Mouse (Mus musculus) forebrain, embryonic 11.5 days (tissue): Measurements from ENCODE around the gene Samd14. TPM values are rescaled to one million over a fixed set of nuclear protein-coding genes. Genes with fewer than 3 reads are reported as not detected.

Experiments used
- ATAC-seq: fragments of 200-750 bp; cut with Nextera tagmentation; replicated peaks from 2 replicates; pipeline ENCODE4 v1.8.0; 2017; ENCODE audit warnings: moderate TSS enrichment; ENCODE audit not compliant: low FRiP score
- DNase-seq: peaks from one replicate; pipeline ENCODE4 v3.0.0-alpha.2; 2017; ENCODE audit warnings: low spot score
- H3K27ac ChIP-seq: fragments of 300-500 bp; sonication (generic); 2 replicates; pipeline ENCODE4 v1.5.1; 2014; ENCODE audit warnings: low read depth, low read length
- H3K27me3 ChIP-seq: fragments of 300-500 bp; sonication (generic); 2 replicates; pipeline ENCODE4 v1.6.1; 2014; ENCODE audit warnings: mild to moderate bottlenecking, low read length, mixed read lengths; ENCODE audit not compliant: control insufficient read depth, insufficient read depth
- H3K36me3 ChIP-seq: fragments of 300-500 bp; sonication (generic); 2 replicates; pipeline ENCODE4 v1.6.1; 2014; ENCODE audit warnings: mild to moderate bottlenecking, low read length, moderate library complexity, mixed read lengths; ENCODE audit not compliant: control insufficient read depth, insufficient read depth
- H3K4me1 ChIP-seq: fragments of 300-500 bp; sonication (generic); replicated peaks from 2 replicates; pipeline ENCODE4 v1.6.1; 2014; ENCODE audit warnings: low read length, mixed read lengths; ENCODE audit not compliant: control insufficient read depth, insufficient read depth
- H3K4me2 ChIP-seq: fragments of 300-500 bp; sonication (generic); 2 replicates; pipeline ENCODE4 v1.6.1; 2014; ENCODE audit warnings: low read depth, mild to moderate bottlenecking, low read length, moderate library complexity, mixed read lengths; ENCODE audit not compliant: severe bottlenecking
- H3K4me3 ChIP-seq: fragments of 300-500 bp; sonication (generic); 2 replicates; pipeline ENCODE4 v1.5.1; 2014; ENCODE audit warnings: low read depth, low read length
- H3K9ac ChIP-seq: fragments of 300-500 bp; sonication (generic); 2 replicates; pipeline ENCODE4 v1.6.1; 2014; ENCODE audit warnings: low read length
- H3K9me3 ChIP-seq: fragments of 300-500 bp; sonication (generic); 2 replicates; pipeline ENCODE4 v1.6.1; 2016; ENCODE audit warnings: low read length, mixed read lengths; ENCODE audit not compliant: control insufficient read depth
- WGBS: fragments of 180-500 bp; shearing (Covaris S2); extraction: QIAGEN DNeasy Blood & Tissue Kit; methylation state at CpG from one replicate; pipeline ENCODE4 v1.1.7; 2014; 5-methylcytosine and 5-hydroxymethylcytosine counted together
- polyA plus RNA-seq: library from polyadenylated mRNA; unstranded; fragments of >200 nt; fragmentation: Nextera tagmentation; extraction: Ambion mirVana; gene quantifications from 2 replicates; pipeline ENCODE4 v1.2.1, GENCODE M21; 2014

The Samd14 gene
- polyA plus RNA-seq, 1 experiment from 2014 or later, result 56.8 TPM

DNA sequence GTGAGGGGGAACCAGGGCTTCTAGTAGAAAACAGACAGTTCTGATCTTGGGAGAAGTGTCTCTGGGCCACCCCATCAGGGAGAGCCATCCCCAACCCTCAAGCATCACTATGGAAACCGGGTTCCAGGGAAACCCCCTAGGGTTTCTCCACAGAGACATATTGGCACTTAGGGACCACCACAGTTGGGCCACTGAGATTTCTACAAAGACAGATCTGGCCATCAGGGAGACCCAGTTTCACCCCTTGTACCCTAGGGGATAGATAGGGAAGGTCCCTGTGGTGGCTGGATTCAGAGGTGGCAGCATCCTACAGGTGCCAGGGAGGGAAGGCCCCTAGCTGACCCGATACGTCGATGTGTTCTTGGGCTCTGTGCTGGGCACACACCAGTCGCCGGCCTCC, 17.2 kb downstream of the Samd14 start:
- H3K9ac ChIP-seq, result no peak overlapping the region
- no peak for ATAC-seq
- no peak overlapping the region for H3K4me3 ChIP-seq
- H3K9me3 ChIP-seq, result no peaks in the 10 kb centered on the region
- 91% methylated on average over 6 of the region's 6 CpGs for WGBS
- no peak overlapping the region for H3K27ac ChIP-seq
- H3K4me2 ChIP-seq, result no peak overlapping the region
- no peaks in the 10 kb centered on the region for H3K27me3 ChIP-seq
- H3K36me3 ChIP-seq, result peaks cover 14% of the 10 kb centered on the region
- H3K4me1 ChIP-seq, result no peaks in the 10 kb centered on the region
- DNase-seq, result no peak

DNA sequence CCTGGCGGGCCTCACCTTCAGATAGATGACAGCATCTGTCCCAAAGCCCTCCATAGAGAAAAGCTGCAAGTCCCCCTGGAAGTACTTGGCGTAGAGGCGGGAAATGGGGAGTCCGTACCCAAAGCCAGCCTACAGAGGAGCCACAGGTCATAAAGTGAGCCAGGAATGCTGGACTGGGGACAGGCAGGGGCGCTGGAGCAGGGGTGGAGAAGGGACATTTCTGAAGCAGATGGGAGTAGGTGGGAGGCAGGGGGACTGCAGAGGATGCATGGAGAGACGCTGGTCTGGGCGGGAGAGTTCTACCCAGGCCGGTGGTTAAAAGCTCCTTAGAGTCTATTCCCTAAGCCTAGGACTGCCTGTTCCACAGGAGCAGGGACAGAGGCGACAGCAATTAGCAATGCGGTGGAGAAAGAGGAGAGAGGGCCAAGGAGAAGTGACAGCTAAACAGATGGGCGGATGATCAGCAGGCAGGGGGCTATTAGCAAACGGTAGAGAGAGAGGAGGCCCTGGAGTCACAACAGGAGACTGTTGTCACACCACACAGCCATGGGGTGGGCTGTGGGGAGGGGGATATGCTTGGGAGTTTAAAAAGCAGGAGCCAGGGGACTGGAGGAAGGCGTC, 18.3 kb downstream of the Samd14 start:
- Histone ChIP-seq H3K27ac (no peak overlapping the region), H3K9me3 (no peaks in the 10 kb centered on the region), H3K9ac (no peak overlapping the region), H3K4me2 (no peak overlapping the region), H3K27me3 (no peaks in the 10 kb centered on the region), H3K36me3 (peaks cover 9% of the 10 kb centered on the region; the same call in 1 of the 2 replicates), H3K4me1 (no peaks in the 10 kb centered on the region), H3K4me3 (no peak overlapping the region)
- WGBS, result 43% methylated on average over 13 of the region's 13 CpGs
- ATAC-seq (no peak), DNase-seq (no peak)

DNA sequence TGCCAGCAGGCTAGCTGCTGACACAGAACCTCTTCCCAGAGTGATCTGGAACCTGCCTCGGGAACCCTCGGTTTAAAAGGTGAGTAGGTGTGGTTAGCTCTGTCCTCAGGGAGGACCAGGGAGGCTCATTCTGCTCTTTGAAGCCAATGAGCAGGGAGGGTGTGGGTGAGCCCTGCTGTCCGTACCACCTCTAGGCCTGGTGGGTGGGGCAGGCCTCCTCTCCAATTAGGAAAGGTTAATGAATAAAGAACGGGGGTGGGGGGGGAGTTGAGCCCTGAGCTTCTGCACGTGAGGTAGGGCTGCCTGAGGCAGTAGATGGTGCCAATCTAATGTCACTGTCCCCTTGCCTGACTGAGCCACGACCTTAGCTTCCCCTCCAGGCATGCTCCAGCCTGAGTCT, 23.3 kb downstream of the Samd14 start:
- Histone ChIP-seq H3K4me1 (no peaks in the 10 kb centered on the region), H3K9me3 (no peaks in the 10 kb centered on the region), H3K36me3 (no peaks in the 10 kb centered on the region), H3K27me3 (no peaks in the 10 kb centered on the region), H3K4me2 (no peak overlapping the region), H3K27ac (no peak overlapping the region), H3K4me3 (no peak overlapping the region), H3K9ac (no peak overlapping the region)
- DNase-seq (no peak), ATAC-seq (no peak)
- 39% methylated on average over 6 of the region's 6 CpGs for WGBS

DNA sequence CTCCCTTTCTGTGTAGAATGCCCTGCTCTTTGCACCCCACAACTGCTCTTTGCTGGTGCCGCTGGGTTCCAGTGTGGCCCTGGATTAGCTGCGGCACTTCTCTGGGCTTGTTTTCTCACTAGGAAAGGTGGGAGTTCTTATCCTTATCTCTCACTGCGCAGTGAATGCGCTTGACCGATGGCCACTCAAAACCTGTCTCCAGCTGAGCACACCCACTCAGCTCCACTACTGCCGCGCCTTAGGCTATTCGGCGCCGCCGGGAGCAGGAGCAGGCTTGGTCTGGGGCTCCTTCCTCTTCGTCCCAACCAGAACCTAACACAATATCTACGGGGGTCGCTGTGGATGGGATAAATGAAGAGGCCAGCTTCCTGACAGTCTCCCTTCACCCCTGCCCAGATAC, 23.9 kb downstream of the Samd14 start:
- no peaks in the 10 kb centered on the region for H3K9me3 ChIP-seq
- H3K4me1 ChIP-seq, result no peaks in the 10 kb centered on the region
- H3K27ac ChIP-seq, result no peak overlapping the region
- no peaks in the 10 kb centered on the region for H3K27me3 ChIP-seq
- ATAC-seq (no peak), DNase-seq (peak; percentile 48)
- no peaks in the 10 kb centered on the region for H3K36me3 ChIP-seq
- no peak overlapping the region for H3K4me2 ChIP-seq
- WGBS, result 81% methylated on average over 14 of the region's 14 CpGs
- H3K9ac ChIP-seq, result no peak overlapping the region
- no peak overlapping the region for H3K4me3 ChIP-seq

DNA sequence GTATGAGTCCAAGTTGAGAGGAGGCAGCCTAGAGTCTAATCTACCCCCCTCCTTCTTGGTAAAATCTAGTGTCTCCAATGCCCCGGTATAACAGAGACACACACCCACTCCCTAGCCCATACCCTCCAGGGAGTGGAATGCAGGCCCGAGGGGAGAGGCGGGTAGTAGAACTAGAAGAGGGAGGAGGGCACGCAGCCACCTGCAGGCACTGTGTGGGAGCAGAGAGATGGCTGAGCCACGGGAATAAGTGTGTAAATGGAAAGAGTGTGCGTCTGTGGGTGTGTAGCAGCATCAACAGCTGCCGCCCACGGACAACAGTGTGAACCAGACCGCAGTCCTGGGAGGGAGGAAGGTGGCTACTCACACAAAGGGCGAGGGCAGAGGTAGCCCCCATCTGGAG, 25.2 kb downstream of the Samd14 start:
- no peaks in the 10 kb centered on the region for H3K27me3 ChIP-seq
- H3K4me3 ChIP-seq, result no peak overlapping the region
- no peak for DNase-seq
- no peak overlapping the region for H3K4me2 ChIP-seq
- H3K9me3 ChIP-seq, result no peaks in the 10 kb centered on the region
- no peak overlapping the region for H3K9ac ChIP-seq
- WGBS, result 75% methylated on average over 10 of the region's 10 CpGs
- no peak overlapping the region for H3K27ac ChIP-seq
- no peak for ATAC-seq
- no peaks in the 10 kb centered on the region for H3K4me1 ChIP-seq
- H3K36me3 ChIP-seq, result no peaks in the 10 kb centered on the region

DNA sequence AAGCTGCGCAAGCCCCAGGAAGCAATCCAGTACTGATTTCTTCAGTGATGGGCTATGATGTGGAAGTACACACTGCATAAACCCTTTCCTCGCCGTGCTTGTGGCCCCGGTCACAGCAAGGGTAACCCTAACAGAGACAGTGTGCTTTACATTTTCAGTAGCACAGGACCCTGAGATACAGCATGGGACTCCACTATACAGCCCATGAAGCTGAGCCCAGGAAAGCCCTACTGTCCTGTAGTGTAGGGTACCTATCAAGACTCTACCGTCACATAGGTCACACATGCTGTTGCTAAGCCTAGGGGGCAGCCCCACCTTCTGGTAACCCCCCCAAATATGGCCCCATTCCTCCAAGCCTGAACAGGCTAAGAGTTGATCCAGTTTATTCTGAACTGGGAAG, 26.8 kb downstream of the Samd14 start:
- no peak for DNase-seq
- Histone ChIP-seq H3K4me1 (peaks cover 3% of the 10 kb centered on the region; the same call in 1 of the 2 replicates), H3K9ac (no peak overlapping the region), H3K9me3 (no peaks in the 10 kb centered on the region), H3K4me3 (no peak overlapping the region), H3K4me2 (no peak overlapping the region), H3K36me3 (no peaks in the 10 kb centered on the region), H3K27ac (no peak overlapping the region), H3K27me3 (no peaks in the 10 kb centered on the region)
- no peak for ATAC-seq
- WGBS, result 98% methylated on average over 5 of the region's 5 CpGs

DNA sequence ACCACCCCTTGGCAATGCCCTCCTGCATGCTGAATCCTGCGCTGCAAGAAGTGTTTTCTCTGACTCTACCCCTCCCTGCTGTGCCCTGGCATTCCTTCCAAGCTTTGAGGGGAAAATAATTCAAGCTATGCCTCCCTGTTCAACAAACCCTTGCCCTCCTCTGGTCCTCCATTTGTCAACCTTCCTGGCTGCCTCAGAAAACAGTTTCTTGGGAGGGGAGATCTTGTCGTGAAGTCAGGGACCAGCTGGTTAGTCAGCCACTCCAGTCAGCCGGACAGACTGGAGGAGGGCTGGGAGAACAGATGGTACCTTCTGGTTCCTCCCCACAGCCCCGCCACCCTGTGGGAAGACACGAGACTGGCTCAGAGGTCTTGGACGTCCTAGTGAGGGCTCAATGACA, 27.6 kb downstream of the Samd14 start:
- Histone ChIP-seq H3K9ac (no peak overlapping the region), H3K4me2 (no peak overlapping the region), H3K36me3 (no peaks in the 10 kb centered on the region), H3K27me3 (no peaks in the 10 kb centered on the region), H3K4me3 (no peak overlapping the region), H3K9me3 (no peaks in the 10 kb centered on the region), H3K4me1 (peaks cover 5% of the 10 kb centered on the region; the same call in 1 of the 2 replicates), H3K27ac (no peak overlapping the region)
- DNase-seq (no peak), ATAC-seq (no peak)
- WGBS, result 74% methylated on average over 6 of the region's 6 CpGs

DNA sequence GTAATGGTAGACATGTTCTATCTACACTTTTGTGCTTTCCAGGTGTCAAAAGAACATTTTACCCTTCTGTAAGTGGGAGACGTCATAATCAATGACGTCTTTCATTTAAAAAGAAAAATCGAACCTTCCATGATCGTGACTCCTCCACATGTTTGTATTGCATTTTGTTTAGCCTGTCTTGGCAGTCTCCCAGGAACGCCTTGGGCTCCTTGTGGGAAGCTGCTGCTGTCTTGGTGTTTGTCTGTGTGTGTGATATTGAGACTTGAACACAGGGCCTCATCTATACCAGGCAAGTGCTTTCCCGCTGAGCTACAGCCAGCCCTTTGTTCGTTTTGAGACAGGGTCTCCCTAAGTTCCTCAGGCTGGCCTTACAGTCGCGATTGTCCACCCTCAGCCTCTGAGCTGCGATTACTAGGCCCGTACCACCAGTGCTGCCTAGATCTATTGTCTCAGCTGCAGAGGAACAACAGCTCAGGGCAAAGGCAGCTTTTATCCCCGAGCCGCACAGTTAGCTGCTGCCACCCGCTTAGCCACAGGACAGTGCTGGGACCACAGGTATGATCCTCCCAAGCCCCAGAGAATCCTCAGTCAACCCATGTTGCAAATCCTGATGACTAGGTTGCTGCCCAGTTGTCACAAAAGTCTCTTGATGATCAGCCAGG, 28.6 kb downstream of the Samd14 start:
- Histone ChIP-seq H3K9ac (no peak overlapping the region), H3K9me3 (no peaks in the 10 kb centered on the region), H3K4me2 (no peak overlapping the region), H3K4me1 (peaks cover 5% of the 10 kb centered on the region; the same call in 1 of the 2 replicates), H3K4me3 (no peak overlapping the region), H3K27me3 (no peaks in the 10 kb centered on the region), H3K27ac (no peak overlapping the region), H3K36me3 (no peaks in the 10 kb centered on the region)
- ATAC-seq, result no peak
- 68% methylated on average over 14 of the region's 14 CpGs for WGBS
- no peak for DNase-seq
